Mouse (Mus musculus): Measurements from ENCODE around the gene Spsb4.
"Not testable (repeated sequence)": the region's sequence is repeated elsewhere in the genome, so short reads cannot be mapped to it uniquely, and the experiment has no call there.

The Spsb4 gene

GRCm38 (mm10) chr9:96954063-96954809 lies 64.4 kb downstream of the Spsb4 start:
- DNase-seq (ENCODE audit: low spot score in 2 of 2) = no peak

GRCm38 (mm10) chr9:96953443-96953842 lies 65.2 kb downstream of the Spsb4 start:
- DNase-seq (ENCODE audit: low spot score in 2 of 2) = no peak

- no peak for DNase-seq (ENCODE audit: low spot score in 2 of 2)
Measured at GRCm38 (mm10) chr9:96952310-96952975, 66.2 kb downstream of the Spsb4 start.

- DNase-seq (ENCODE audit: low spot score in 2 of 2) = no peak
Measured at GRCm38 (mm10) chr9:96949551-96949950, 69.1 kb downstream of the Spsb4 start.

- DNase-seq (ENCODE audit: low spot score in 2 of 2) = no peak
Measured at GRCm38 (mm10) chr9:96948546-96948945, 70.1 kb downstream of the Spsb4 start.

GRCm38 (mm10) chr9:96947171-96947570 lies 71.5 kb downstream of the Spsb4 start:
- no peak for DNase-seq (ENCODE audit: low spot score in 2 of 2)

- no peak for DNase-seq (ENCODE audit: low spot score in 2 of 2)
Measured at GRCm38 (mm10) chr9:96944517-96944916, 74.1 kb downstream of the Spsb4 start.

GRCm38 (mm10) chr9:96942975-96943374 lies 75.7 kb downstream of the Spsb4 start:
- DNase-seq (ENCODE audit: low spot score in 2 of 2) = no peak

GRCm38 (mm10) chr9:96938887-96939286 lies 79.8 kb downstream of the Spsb4 start:
- no peak for DNase-seq (ENCODE audit: low spot score in 2 of 2)

- DNase-seq (ENCODE audit: low spot score in 2 of 2) = not testable (repeated sequence)
Measured at GRCm38 (mm10) chr9:96936427-96936826, 82.2 kb downstream of the Spsb4 start.

- DNase-seq (ENCODE audit: low spot score in 2 of 2) = peak; percentile 23 to 27
Measured at GRCm38 (mm10) chr9:96935556-96936300, 82.9 kb downstream of the Spsb4 start.

GRCm38 (mm10) chr9:96934816-96935215 lies 83.8 kb downstream of the Spsb4 start:
- no peak for DNase-seq (ENCODE audit: low spot score in 2 of 2)

GRCm38 (mm10) chr9:96932751-96933150 lies 85.9 kb downstream of the Spsb4 start:
- DNase-seq (ENCODE audit: low spot score in 2 of 2) = no peak

- no peak for DNase-seq (ENCODE audit: low spot score in 2 of 2)
Measured at GRCm38 (mm10) chr9:96923577-96924316, 94.9 kb downstream of the Spsb4 start.

GRCm38 (mm10) chr9:96923119-96923518 lies 95.5 kb downstream of the Spsb4 start:
- DNase-seq (ENCODE audit: low spot score in 2 of 2) = no peak

GRCm38 (mm10) chr9:96916620-96917538 lies 101.8 kb downstream of the Spsb4 start:
- peak; percentile 78 to 81 for DNase-seq (ENCODE audit: low spot score in 2 of 2)

- no peak for DNase-seq (ENCODE audit: low spot score in 2 of 2)
Measured at GRCm38 (mm10) chr9:96916076-96916475, 102.6 kb downstream of the Spsb4 start.

- no peak for DNase-seq (ENCODE audit: low spot score in 2 of 2)
Measured at GRCm38 (mm10) chr9:96914851-96915250, 103.8 kb downstream of the Spsb4 start.

GRCm38 (mm10) chr9:96914005-96914404 lies 104.6 kb downstream of the Spsb4 start:
- no peak for DNase-seq (ENCODE audit: low spot score in 2 of 2)

- no peak for DNase-seq (ENCODE audit: low spot score in 2 of 2)
Measured at GRCm38 (mm10) chr9:96909503-96909902, 109.1 kb downstream of the Spsb4 start.

- DNase-seq (ENCODE audit: low spot score in 2 of 2) = no peak
Measured at GRCm38 (mm10) chr9:96908737-96909136, 109.9 kb downstream of the Spsb4 start.
